Mouse (Mus musculus) c-Kit-positive CD71-negative TER-119-negative erythroid progenitor cells, embryonic 14.5 days (primary cell): ENCODE data around the gene Atad3a.
"Not testable (repeated sequence)": the region's sequence is repeated elsewhere in the genome, so short reads cannot be mapped to it uniquely, and the experiment has no call there.

Experiments
- DNase-seq: peaks from one replicate; pipeline ENCODE4 v3.0.0-alpha.2; 2013; ENCODE audit warnings: low read depth

The Atad3a gene

GRCm38 (mm10) chr4:155760613-155761355, at the start of gene Atad3a:
Atad3a (minus strand) TSS chr4:155761093.
- peak; percentile 89 for DNase-seq

- no peak for DNase-seq
Observed at GRCm38 (mm10) chr4:155807841-155808240, 46.9 kb upstream of the Atad3a start.

GRCm38 (mm10) chr4:155803340-155804041, 42.6 kb upstream of the Atad3a start:
- DNase-seq: peak; percentile 93

DNA sequence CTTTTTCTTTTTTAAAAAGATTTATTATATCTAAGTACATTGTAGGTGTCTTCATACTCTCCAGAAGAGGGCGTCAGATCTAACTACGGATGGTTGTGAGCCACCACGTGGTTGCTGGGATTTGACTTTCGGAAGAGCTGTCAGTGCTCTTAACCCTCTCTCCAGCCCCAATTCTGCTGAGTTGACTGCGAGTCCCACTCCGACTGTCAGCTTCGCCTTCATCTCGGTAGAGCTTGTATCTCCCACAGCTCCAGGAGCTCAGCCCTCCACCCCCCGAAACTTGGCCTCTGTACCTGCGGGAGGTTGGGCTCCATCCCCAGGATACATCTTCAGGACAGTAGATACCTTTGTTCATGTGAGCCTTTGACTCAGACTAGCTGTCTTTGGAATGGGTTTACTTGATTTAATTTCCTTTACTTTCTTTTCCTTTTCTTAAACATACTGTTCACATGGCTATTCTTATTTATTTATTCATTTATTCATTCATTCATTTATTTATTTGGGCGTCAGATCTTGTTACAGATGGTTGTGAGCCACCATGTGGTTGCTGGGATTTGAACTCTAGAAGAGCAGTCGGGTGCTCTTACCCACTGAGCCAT, 41.9 kb upstream of the Atad3a start, which contains the start of gene Mrpl20:
TSS of gene Mrpl20 (plus strand) at position 138 of the 599 bp plus-strand sequence.
- peak; percentile 38 for DNase-seq

- DNase-seq: no peak
Observed at GRCm38 (mm10) chr4:155802075-155802474, 41.2 kb upstream of the Atad3a start.

DNA sequence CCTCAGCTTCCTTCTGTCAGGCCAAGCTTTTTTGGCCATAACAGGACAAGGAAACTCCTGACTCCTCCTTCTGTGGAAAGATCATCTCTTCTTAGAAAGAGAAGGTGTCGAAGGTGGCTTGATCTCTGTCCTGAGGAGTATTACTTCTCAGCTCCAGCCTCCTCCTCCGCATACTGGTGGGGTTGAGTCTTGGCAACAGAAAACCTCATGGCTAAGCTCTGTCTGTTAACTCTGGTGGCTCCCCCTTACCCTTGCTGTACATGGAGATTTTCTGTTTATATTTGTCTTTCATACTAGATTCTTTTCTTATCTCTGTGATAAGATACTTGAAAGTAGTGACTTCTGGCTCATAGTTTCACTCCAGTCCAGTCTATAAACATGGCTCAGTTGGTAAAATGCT, 32.8 kb upstream of the Atad3a start:
- DNase-seq: no peak

- no peak for DNase-seq
Observed at GRCm38 (mm10) chr4:155791240-155791933, 30.5 kb upstream of the Atad3a start.

GRCm38 (mm10) chr4:155790650-155791161, 29.8 kb upstream of the Atad3a start:
- no peak for DNase-seq

DNA sequence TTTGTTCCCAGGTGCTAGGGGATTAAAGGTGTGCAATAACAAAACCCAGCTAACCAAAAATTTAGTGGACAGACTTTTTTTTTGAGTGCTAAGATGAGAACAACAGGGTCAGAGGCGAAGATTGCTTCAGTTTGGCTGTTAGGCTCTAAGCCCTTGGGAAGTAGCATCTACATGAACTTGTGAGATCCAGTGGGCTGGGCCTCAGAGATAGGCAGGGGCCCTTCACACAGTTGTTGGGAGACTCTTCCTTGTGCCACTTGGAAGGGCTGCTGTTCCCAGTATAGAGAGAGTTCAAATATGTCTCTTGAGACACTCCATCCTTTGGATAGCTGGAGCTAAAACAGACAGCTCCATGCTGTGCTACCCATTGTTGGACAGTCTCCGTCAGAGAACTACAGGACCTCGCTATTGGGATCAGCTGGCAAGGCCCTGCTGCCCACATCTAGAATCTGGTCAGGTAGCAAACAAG, 29.2 kb upstream of the Atad3a start, which contains the start of gene Ankrd65:
TSS of gene Ankrd65 (plus strand) at position 419 of the 469 bp plus-strand sequence.
- DNase-seq: no peak

DNA sequence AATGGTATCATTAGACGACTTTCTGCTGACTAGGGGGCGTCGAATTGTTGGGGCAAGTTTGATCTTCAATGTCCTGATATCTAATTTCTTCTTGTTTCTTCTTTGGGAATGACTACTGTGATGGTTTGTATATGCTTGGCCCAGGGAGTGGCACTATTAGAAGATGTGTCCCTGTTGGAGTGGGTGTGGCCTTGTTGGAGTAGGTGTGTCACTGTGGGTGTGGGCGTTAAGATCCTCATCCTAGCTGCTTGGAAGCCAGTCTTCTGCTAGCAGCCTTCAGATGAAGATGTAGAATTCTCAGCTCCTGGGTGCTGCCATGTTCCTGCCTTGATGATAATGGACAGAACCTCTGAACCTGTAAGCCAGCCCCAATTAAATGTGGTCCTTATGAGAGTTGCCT, 27.9 kb upstream of the Atad3a start:
- DNase-seq: not testable (repeated sequence)

DNA sequence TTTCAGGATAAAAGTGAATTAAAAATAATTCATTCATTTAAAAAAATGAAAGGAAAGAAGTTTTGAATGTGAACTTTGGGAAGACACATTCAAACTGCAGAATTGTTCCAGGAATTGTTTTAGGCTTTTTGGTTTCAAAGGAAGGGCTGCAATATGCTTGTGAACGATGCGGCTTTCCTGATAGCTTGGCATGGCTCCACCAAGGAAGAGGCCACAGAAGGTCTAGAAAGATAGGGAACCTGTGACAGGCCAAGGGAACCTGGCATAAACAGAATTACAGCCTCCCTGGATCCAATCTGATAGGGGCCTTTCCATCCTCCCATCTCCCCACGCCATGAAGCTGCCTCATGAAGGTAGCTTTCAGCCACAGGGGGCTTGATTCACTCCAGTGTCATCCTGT, 27.4 kb upstream of the Atad3a start:
- DNase-seq: no peak

- DNase-seq: no peak
Observed at GRCm38 (mm10) chr4:155785819-155786218, 24.9 kb upstream of the Atad3a start, which contains the start of gene Tmem88b. Tmem88b (minus strand) TSS chr4:155785874.

- no peak for DNase-seq
Observed at GRCm38 (mm10) chr4:155785246-155785645, 24.4 kb upstream of the Atad3a start.

DNA sequence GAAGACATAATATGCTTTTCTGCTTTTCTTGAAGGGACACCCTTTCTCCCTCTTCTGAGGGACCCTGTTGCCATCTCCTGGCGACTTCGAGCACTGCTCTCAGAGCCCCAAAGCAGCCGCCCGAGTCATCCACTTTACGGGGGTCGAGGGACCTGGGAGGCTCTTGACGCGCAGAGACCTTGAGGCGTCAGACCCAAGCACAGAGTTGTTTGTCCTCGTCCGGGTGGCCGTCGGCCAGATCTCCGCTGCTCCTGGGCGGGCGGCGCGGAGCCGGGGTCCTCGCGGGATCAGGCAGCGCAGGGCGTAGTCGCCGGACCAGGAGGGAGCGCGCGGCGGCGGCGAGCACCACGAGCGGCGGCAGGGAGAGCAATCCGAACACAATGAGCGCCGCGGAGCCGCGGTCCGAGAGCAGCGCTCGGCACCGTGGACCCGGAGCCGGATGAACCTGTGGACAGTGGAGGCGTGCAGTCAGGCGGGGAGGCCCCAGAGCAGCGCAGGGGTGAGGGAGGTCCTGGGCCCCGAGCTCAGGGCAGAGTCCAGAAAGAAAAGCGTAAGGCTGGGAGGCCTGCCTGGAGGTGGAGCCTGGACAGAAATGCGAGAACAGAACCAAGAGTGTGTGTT, 23.3 kb upstream of the Atad3a start:
- peak; percentile 62 for DNase-seq

DNA sequence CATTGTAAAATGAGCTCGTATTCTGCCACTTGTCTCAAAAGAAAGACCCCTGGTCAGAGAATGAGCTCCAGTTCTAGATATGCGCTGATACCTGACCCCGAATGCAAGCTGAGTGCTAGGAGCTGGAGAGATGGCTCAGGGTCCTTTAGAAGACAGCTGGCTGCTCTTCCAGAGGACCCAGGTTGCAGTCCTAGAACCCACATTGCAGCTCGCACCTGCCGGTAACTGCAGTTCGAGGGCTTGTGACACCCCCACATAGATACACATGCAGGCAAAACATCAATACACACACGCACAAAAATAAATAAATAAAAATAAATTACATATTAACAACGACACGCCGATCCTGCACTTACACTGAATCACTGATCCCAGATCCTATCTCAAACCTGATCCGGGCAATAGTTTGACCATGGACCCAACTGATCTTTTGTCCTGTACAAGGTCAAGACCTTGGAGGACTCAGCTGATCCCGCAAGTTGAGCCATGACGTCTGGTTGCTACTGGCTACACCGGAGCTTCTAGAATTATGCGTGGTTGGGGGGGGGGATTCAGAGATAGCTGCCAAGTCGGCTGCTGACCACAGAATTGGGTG, 22.7 kb upstream of the Atad3a start:
- no peak for DNase-seq

GRCm38 (mm10) chr4:155780895-155781294, 20.0 kb upstream of the Atad3a start:
- DNase-seq: no peak

GRCm38 (mm10) chr4:155779498-155779897, 18.6 kb upstream of the Atad3a start:
- DNase-seq: no peak

DNA sequence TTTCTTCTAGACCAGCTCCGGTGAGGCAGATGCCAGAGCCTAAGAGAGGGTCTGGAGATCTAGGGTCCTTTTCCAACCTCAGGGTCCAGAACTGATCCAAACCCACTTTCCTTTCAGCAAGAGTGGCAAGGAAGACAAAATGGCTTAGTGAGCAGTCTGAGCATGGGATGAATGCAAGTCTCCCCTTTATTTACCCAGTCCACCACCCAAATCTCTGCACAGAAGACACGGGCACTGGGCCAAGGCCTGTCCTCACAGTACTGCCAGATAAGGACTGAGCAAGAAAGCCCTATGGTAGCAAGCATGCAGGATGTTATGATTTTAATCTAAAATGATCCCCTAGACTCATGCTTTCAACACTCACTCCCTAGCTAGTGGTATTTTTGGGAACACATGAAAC, 16.9 kb upstream of the Atad3a start:
- DNase-seq: no peak

- DNase-seq: no peak
Observed at GRCm38 (mm10) chr4:155776704-155777335, 15.9 kb upstream of the Atad3a start.

DNA sequence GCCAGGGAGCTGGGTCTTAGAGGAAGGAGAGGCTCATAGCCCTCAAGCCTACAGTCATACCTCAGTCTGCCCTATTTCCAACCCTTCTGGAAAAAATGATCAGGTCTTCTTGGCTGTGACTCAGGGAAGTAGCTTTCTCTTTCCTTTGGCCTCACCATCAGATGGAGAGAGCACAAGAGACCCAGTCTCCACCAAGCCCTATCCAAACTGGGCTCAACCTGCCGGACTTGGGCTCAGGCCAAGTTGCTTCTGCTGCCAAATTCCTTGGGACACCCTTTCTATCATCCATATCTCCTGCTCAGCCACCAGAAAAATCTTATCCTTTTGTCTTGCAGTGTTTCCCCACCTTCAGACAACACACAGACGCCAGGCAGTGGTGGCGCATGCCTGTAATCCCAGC, 15.0 kb upstream of the Atad3a start:
- no peak for DNase-seq
